Mouse (Mus musculus) thymus, postnatal 14 days (tissue): ENCODE data around the gene Garnl3.

Experiments
- DNase-seq: peaks from one replicate; pipeline ENCODE4 v3.0.0; 2021

Garnl3 gene

DNA sequence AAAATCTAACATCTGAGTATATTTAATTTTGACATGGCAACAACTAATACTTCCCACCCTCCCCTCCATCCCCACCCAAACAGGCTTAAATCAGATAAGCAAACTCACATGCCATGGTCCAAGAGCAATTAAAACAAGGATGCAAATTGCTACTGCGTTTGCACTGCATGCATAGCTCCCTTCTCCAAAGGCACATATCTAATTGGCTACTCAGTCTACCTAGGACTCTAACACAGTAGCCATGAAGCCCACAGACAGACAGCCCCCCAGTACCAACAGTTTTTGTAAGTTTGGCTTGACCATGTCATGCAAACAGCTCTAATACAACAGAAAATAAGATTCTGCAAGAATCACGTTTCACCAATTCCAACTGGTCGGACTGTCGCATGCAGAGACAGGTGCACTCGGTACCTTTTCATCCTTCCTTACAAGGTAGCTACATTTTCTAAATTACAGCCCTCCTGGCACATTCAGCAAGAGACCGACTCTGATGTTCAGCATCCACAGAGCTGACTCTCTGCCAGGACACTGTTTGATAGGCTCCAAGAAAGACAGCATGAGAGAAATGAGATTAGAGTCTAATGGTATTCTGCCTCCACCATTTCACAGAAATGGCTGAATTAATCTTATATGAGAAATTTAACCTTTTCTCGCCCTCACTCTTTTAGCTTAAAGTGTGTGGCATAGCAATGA, 44.6 kb downstream of the Garnl3 start:
- DNase-seq: no peak

GRCm38 (mm10) chr2:33086016-33086596, 45.3 kb downstream of the Garnl3 start:
- DNase-seq: no peak

DNA sequence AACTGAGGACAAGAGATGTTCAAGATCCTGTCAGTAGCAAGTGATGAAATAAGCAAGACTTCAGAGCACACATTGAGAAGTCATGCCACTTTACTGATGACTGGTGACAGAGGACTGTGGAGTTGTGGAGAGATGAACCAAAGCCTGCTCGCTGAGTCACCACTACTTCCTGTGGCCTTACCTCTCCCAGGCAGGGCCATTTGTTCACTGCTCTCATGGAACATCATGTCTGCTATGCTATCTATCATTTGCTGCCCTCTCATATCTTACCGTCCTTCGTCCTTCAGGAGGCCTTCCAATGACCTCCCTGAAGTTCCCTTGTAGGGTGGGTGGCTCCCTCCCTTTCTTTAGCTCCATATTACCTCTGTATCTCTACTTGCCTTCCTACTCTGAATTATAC, 47.2 kb downstream of the Garnl3 start:
- no peak for DNase-seq

- no peak for DNase-seq
Measured at GRCm38 (mm10) chr2:33080166-33080565, 51.3 kb downstream of the Garnl3 start.

DNA sequence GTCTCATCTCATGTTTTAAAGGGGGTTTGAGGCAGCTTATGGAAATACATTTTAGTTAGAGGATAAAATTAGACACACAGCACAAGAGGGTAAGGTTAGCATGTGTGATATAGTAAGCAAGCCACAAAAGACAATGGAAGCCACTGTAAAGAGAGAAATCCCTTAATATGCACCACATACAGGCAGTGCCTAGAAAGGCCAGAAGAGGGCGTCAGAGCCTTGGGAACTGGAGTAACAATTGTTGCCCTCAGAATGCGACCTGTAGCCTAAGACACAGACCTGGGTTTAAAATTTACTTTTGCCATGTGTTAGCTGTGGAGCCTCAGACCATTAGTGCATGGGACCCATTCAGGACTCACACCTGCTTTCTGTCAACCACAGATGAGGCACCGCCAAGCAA, 54.2 kb downstream of the Garnl3 start:
- DNase-seq: peak; percentile 34

DNA sequence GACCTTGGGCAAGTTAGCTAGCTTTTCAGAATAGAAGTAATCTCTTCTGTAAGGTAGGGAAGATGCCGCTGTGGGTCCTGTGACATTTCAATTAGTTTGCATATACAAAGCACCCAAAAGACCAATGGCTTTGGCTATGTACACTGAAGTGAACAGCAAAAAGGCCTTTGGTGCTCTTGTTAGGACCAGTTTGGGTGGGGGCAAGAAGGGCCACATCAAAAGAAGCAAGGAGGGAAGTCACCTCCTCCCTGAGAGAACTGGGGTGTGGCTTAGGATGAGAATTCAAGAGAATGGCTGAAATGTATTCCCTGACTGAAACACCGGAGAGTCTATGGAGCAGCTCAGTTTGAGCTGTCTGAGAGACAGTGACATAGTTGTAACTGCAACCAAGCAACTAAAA, 56.5 kb downstream of the Garnl3 start:
- DNase-seq: no peak

DNA sequence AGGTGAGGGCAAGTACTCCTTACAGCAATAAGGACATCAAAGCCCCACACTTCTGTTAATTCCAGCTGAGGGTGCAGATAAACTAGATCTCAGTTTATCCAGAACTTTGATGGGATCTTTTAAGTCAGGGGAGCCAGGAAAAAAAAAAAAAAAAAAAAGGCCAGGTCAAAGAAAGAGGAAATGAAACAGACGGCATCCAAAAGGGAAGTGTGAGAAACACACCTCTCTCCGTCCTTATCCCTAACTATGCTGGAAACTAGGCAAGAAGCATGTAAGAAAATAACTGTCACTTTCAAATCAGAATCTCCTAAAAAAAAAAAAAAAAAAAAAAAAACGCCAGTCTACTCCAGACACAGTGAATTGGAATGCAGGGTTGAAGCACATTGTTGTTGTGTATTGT, 57.3 kb downstream of the Garnl3 start:
- DNase-seq: no peak

GRCm38 (mm10) chr2:33072333-33072732, 59.1 kb downstream of the Garnl3 start:
- DNase-seq: no peak

DNA sequence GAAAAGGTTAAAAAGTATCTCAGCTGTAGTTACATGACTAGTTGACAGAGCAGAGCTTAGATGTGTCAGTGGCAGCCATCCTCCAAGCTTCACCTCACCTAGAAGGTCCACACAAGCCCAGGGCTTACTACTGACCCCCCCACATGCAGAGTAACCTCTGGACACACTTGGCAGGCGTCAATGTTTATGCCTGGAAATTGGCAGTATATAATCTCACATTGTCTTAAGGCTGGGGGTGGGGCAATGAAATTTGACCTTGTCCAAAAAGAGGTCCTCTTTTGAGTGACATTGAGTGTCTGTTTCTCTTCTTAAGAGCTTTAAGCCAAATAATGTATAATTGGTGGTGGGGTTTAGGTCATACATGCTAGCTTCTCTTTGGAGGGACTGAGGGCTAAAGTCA, 65.8 kb downstream of the Garnl3 start:
- DNase-seq: no peak

GRCm38 (mm10) chr2:33062744-33063143, 68.7 kb downstream of the Garnl3 start:
- no peak for DNase-seq

GRCm38 (mm10) chr2:33058926-33059325, 72.5 kb downstream of the Garnl3 start:
- no peak for DNase-seq

DNA sequence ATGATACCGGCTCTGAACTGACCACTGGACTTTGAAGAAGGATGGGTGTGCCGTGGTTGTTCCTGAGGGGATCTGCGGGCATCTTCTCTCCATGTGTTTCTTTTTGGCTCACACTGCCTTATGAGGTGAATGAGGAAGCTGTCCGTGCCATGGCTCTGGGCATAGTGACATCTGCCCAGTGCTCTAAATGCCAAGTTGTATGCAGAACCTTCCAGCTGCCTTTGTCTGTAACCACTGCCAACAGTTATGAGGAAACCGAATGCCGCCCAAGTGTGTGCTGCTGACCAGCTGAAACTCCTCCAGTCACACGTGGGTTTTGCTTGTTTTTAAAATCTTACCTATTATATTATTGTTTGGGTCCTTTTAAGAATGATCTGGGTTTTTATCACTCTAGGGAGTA, 73.9 kb downstream of the Garnl3 start:
- DNase-seq: no peak

DNA sequence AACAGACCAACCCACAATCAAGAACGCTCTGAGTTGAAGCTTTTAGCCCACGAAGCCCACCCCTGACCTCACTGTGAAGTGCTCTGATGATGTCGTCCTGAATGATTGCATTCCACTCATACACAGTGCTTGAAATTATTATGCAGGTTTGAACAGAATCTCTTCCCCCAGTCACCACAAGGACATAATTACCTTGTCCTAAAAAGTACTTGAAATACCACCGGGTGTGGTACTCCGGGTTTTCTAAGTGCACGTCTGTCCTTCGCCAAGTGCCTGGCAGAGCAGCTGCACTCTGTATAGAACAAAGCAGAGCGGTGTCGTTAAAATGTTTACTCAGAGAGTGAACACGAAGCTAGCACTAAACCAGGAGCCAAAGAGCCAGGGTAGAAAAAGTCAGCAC, 77.5 kb downstream of the Garnl3 start:
- no peak for DNase-seq

DNA sequence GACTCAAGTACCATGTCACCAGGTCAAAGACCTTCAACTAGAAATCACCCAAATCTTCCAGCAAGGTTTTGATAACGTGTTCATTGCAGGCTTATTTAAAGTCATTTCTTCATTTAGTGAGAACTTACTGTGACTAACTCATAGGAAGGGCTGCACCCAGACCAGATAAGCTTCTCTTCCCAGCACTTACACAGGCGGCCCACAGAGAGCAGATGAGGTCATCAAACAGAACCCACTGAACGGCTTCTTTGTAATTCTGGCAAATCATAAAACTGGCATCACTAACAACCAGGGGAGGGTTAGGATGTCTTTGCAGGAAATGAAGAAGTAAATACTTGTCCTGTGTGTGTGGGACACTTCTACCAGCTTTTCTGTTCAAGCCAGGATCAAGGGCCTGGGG, 84.1 kb downstream of the Garnl3 start:
- no peak for DNase-seq

GRCm38 (mm10) chr2:33046919-33047318, 84.5 kb downstream of the Garnl3 start:
- DNase-seq: no peak

DNA sequence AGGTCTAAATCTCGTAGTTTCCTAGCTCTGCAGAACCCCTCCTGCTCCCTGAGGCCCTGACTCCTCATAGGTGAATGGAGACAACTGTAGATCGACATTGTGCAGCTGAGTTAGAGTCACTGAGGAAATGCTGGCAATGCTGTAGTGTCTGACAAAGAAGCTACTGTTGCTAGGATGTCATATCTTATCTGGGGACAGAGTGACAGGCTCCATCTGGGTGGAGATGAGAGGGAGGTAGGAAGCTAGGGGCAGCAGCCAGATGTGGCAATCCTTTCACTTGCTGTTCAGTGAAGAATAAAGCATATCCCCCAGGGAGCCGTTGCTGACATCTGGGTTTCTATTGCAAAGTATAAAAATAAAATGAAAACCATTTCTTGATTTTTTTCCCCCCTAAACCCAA, 85.6 kb downstream of the Garnl3 start:
- DNase-seq: no peak

DNA sequence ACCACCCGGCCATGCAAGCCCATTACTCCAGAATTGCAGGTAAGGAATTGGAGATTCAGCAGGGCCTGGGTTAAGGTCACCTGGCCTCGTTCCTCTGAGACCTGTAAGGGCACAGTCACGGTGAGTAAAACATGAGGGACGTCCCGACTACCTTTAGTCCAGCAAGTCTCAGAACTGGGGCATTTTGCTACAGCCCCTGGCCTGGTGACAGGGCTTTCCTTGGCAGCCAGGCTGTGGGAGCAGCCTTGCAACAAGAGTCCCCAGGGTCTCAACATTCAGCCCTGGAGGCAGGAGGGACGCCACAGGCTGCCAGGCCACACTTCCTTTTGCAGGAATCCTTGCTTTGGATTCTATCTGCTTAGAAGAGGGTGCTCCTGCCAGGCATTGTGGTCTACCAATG, 88.7 kb downstream of the Garnl3 start:
- no peak for DNase-seq

- DNase-seq: no peak
Measured at GRCm38 (mm10) chr2:33041571-33041970, 89.9 kb downstream of the Garnl3 start.

DNA sequence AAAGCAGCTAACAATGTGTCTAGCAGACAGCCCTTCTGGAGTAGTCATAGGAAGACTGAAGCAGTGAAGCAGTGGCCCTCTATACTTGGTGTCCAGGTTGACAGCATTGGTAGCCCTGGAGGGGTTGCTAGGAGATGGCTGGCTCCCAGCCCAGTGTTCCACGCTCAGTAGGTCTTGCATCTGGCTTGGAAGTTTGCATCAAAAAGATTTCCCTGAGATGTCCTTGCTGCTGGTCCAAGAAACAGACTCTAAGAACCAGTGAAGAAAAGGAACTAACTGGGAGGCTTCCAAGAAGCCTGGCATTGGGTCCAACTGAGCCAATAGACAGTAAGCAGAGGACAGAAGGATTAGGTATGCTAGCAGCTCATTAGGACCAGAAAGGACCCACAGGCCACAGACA, 94.0 kb downstream of the Garnl3 start:
- DNase-seq: no peak

DNA sequence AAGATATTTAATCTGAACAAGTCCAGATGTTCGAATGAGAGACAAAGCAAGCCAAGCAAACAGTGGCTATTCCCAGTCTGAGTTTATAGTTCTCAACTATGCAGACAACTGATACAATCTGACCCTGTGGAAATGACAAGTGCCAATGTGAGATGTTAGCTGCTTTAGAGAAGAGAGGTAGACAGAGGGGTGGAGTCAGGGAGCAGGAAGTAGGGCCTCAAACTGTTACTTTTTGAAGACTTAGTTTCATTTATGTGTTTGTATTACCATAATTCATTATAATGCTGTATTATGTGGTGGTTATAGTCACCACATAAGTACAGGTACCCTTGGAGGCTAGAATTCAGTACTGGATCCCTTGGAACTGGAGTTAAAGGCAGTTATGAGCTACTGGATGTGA, 96.2 kb downstream of the Garnl3 start:
- peak; percentile 44 for DNase-seq

DNA sequence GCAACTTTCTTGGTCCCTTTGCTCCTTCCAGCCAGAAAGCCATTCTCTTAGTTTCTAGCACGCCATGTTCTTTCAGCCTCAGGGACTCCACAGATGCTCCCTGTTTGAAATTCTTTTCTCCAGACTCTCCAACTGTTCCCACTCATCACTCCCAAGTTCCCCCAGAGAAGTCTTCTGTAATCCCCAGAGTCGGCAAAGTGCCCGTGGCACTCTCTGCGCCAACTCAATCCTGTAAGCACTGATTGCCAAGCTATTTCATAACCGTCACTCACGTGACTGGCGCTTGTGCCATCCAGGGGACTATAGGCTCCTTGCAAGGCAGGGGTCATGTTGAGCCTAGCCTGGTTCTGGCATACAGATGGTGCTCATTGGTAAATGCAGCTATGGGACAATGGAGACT, 98.2 kb downstream of the Garnl3 start:
- DNase-seq: no peak

- peak; percentile 60 for DNase-seq
Measured at GRCm38 (mm10) chr2:33032391-33033062, 98.9 kb downstream of the Garnl3 start.

GRCm38 (mm10) chr2:33025040-33025439, 106.4 kb downstream of the Garnl3 start:
- DNase-seq: no peak

DNA sequence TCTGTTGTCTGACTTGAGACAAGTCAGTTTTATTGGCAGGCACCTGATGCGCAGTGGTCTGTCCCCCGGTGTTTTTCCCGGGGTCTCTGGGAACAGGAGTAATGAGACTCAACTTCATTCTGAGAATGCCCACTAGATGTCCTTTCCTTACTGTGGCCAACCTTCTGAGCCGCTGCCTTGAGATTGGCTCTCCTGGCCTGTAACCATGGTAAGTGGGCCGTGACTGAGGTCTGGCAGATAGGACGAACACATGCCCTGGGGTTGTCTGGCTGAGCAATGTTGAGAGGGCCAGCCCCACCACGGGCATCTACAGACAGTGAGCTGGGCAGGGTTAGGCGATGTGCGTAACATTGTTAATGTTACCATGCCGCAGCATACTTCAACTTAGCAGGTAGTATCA, 106.9 kb downstream of the Garnl3 start:
- DNase-seq: no peak

DNA sequence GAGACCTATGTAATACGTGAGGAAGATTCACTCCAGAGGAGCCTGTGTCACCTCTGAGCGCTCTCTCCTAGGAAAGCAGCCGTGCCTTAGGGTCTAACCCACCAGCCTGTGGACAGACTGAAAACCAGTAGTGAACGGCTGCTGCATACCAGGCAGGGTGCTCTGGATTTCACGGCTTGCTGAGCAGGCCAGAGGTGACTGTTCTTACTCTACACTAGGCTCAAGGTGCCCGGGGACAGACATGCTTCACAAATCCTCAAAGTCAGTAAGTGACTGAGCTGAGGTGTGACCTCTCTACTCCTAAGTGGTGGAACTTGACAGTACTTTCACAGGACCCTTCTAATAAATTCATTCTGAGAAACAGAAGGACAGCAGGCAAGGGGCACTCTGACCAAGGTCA, 108.6 kb downstream of the Garnl3 start:
- DNase-seq: no peak
